Mouse (Mus musculus): ENCODE measurements around the gene Iqcd. TPM values are rescaled to one million over a fixed set of nuclear protein-coding genes. Genes with fewer than 3 reads are reported as not detected.

The Iqcd gene
- polyA plus RNA-seq, 1 experiment = not detected

GRCm38 (mm10) chr5:120562956-120563913 is 25.6 kb upstream of the Iqcd start:
- TF ChIP-seq CTCF (IDR thresholded peaks at IDR 0.05; ENCODE audit: insufficient read depth, low read depth, low read length) (no peak), POLR2A (IDR thresholded peaks at IDR 0.05; ENCODE audit: insufficient read depth, low read depth, low read length) (no peak)
- H3K27ac ChIP-seq (ENCODE audit: insufficient read depth, low read depth, low read length) = peak overlapping the region; percentile 50; the same call in 1 of the 2 replicates
- peaks cover 65% of the 10 kb centered on the region for H3K4me1 ChIP-seq (ENCODE audit: control insufficient read depth, insufficient read depth, low read length)
- no peak overlapping the region for H3K4me3 ChIP-seq (ENCODE audit: insufficient read depth, low read depth, low read length)
- 59% methylated on average over 28 of the region's 28 CpGs for whole genome bisulfite sequencing

GRCm38 (mm10) chr5:120563914-120564311 is 24.9 kb upstream of the Iqcd start:
- Histone ChIP-seq H3K4me1 (ENCODE audit: control insufficient read depth, insufficient read depth, low read length) (peaks cover 64% of the 10 kb centered on the region), H3K27ac (ENCODE audit: insufficient read depth, low read depth, low read length) (no peak overlapping the region), H3K4me3 (ENCODE audit: insufficient read depth, low read depth, low read length) (no peak overlapping the region)
- no peak for TF ChIP-seq POLR2A (IDR thresholded peaks at IDR 0.05; ENCODE audit: insufficient read depth, low read depth, low read length)
- WGBS = 69% methylated on average over 4 of the region's 4 CpGs

GRCm38 (mm10) chr5:120565171-120565905 is 23.5 kb upstream of the Iqcd start:
- peaks cover 68% of the 10 kb centered on the region for H3K4me1 ChIP-seq (ENCODE audit: control insufficient read depth, insufficient read depth, low read length)
- no peak overlapping the region for H3K4me3 ChIP-seq (ENCODE audit: insufficient read depth, low read depth, low read length)
- 60% methylated on average over 15 of the region's 15 CpGs for WGBS
- H3K27ac ChIP-seq (ENCODE audit: insufficient read depth, low read depth, low read length) = peak overlapping the region; percentile 27
- TF ChIP-seq POLR2A (IDR thresholded peaks at IDR 0.05; ENCODE audit: insufficient read depth, low read depth, low read length) (no peak), CTCF (IDR thresholded peaks at IDR 0.05; ENCODE audit: insufficient read depth, low read depth, low read length) (no peak)

- no peak for TF ChIP-seq CTCF (IDR thresholded peaks at IDR 0.05; ENCODE audit: insufficient read depth, low read depth, low read length)
- no peak for TF ChIP-seq POLR2A (IDR thresholded peaks at IDR 0.05; ENCODE audit: insufficient read depth, low read depth, low read length)
- Histone ChIP-seq H3K27ac (ENCODE audit: insufficient read depth, low read depth, low read length) (peak overlapping the region; percentile 49), H3K4me3 (ENCODE audit: insufficient read depth, low read depth, low read length) (no peak overlapping the region), H3K4me1 (ENCODE audit: control insufficient read depth, insufficient read depth, low read length) (peaks cover 73% of the 10 kb centered on the region)
- WGBS = 58% methylated on average over 5 of the region's 5 CpGs
Measured at GRCm38 (mm10) chr5:120566101-120566500, 22.7 kb upstream of the Iqcd start.

- Histone ChIP-seq H3K4me3 (ENCODE audit: insufficient read depth, low read depth, low read length) (no peak overlapping the region), H3K27ac (ENCODE audit: insufficient read depth, low read depth, low read length) (peak overlapping the region; percentile 49), H3K4me1 (ENCODE audit: control insufficient read depth, insufficient read depth, low read length) (peaks cover 77% of the 10 kb centered on the region)
- TF ChIP-seq POLR2A (IDR thresholded peaks at IDR 0.05; ENCODE audit: insufficient read depth, low read depth, low read length) (no peak), CTCF (IDR thresholded peaks at IDR 0.05; ENCODE audit: insufficient read depth, low read depth, low read length) (no peak)
- WGBS = 64% methylated on average over 9 of the region's 9 CpGs
Measured at GRCm38 (mm10) chr5:120566681-120567252, 22.0 kb upstream of the Iqcd start.

- H3K4me1 ChIP-seq (ENCODE audit: control insufficient read depth, insufficient read depth, low read length) = peaks cover 80% of the 10 kb centered on the region
- 28% methylated on average over 21 of the region's 21 CpGs for WGBS
- no peak for TF ChIP-seq CTCF (IDR thresholded peaks at IDR 0.05; ENCODE audit: insufficient read depth, low read depth, low read length)
- TF ChIP-seq POLR2A (IDR thresholded peaks at IDR 0.05; ENCODE audit: insufficient read depth, low read depth, low read length) = no peak
Measured at GRCm38 (mm10) chr5:120567253-120567701, 21.5 kb upstream of the Iqcd start.

GRCm38 (mm10) chr5:120567761-120568211 is 21.0 kb upstream of the Iqcd start:
- Histone ChIP-seq H3K27ac (ENCODE audit: insufficient read depth, low read depth, low read length) (peak overlapping the region; percentile 49), H3K4me3 (ENCODE audit: insufficient read depth, low read depth, low read length) (no peak overlapping the region), H3K4me1 (ENCODE audit: control insufficient read depth, insufficient read depth, low read length) (peaks cover 80% of the 10 kb centered on the region)
- 34% methylated on average over 14 of the region's 14 CpGs for WGBS
- TF ChIP-seq CTCF (IDR thresholded peaks at IDR 0.05; ENCODE audit: insufficient read depth, low read depth, low read length) = no peak
- TF ChIP-seq POLR2A (IDR thresholded peaks at IDR 0.05; ENCODE audit: insufficient read depth, low read depth, low read length) = no peak

More at GRCm38 (mm10) chr5:120567253-120567701, 21.5 kb upstream of the Iqcd start:
- no peak overlapping the region for H3K4me3 ChIP-seq (ENCODE audit: insufficient read depth, low read depth, low read length)
- H3K27ac ChIP-seq (ENCODE audit: insufficient read depth, low read depth, low read length) = peak overlapping the region; percentile 49

GRCm38 (mm10) chr5:120568336-120568768 is 20.5 kb upstream of the Iqcd start:
- Histone ChIP-seq H3K4me3 (ENCODE audit: insufficient read depth, low read depth, low read length) (no peak overlapping the region), H3K27ac (ENCODE audit: insufficient read depth, low read depth, low read length) (peak overlapping the region; percentile 30), H3K4me1 (ENCODE audit: control insufficient read depth, insufficient read depth, low read length) (peaks cover 75% of the 10 kb centered on the region)
- WGBS = 59% methylated on average over 9 of the region's 9 CpGs
- TF ChIP-seq CTCF (IDR thresholded peaks at IDR 0.05; ENCODE audit: insufficient read depth, low read depth, low read length) = no peak
- TF ChIP-seq POLR2A (IDR thresholded peaks at IDR 0.05; ENCODE audit: insufficient read depth, low read depth, low read length) = no peak
